Mouse (Mus musculus): Measurements from ENCODE around the gene Plau. TPM values are rescaled to one million over a fixed set of nuclear protein-coding genes. Genes with fewer than 3 reads are reported as not detected.

The Plau gene
- polyA plus RNA-seq, 1 experiment from 2014 or later: 0.83 TPM

GRCm38 (mm10) chr14:20804481-20804880 is 32.0 kb upstream of the Plau start:
- H3K4me2 ChIP-seq (ENCODE audit: low read depth, low read length): no peak overlapping the region
- H3K9ac ChIP-seq (replicated peaks): no peak overlapping the region
- ATAC-seq (no peak), DNase-seq (no peak)
- no peak overlapping the region for H3K4me3 ChIP-seq (ENCODE audit: low read depth, low read length)
- H3K27ac ChIP-seq (ENCODE audit: low read depth): no peak overlapping the region
- TF ChIP-seq EP300 (IDR thresholded peaks at IDR 0.05; ENCODE audit: low read depth) (no peak), CTCF (IDR thresholded peaks at IDR 0.05; ENCODE audit: low read depth) (no peak)
- H3K27me3 ChIP-seq (ENCODE audit: insufficient read depth, low read length): no peaks in the 10 kb centered on the region
- H3K4me1 ChIP-seq (ENCODE audit: insufficient read depth): no peaks in the 10 kb centered on the region
- H3K36me3 ChIP-seq (replicated peaks; ENCODE audit: insufficient read depth, low read length): no peaks in the 10 kb centered on the region
- no peaks in the 10 kb centered on the region for H3K9me3 ChIP-seq (ENCODE audit: low read length)
- 47% methylated on average over 5 of the region's 5 CpGs for WGBS (ENCODE audit: insufficient replicate concordance)

GRCm38 (mm10) chr14:20804964-20805672 is 31.3 kb upstream of the Plau start:
- Histone ChIP-seq H3K4me2 (ENCODE audit: low read depth, low read length) (no peak overlapping the region), H3K9ac (replicated peaks) (no peak overlapping the region), H3K36me3 (replicated peaks; ENCODE audit: insufficient read depth, low read length) (no peaks in the 10 kb centered on the region), H3K4me3 (ENCODE audit: low read depth, low read length) (no peak overlapping the region), H3K27me3 (ENCODE audit: insufficient read depth, low read length) (no peaks in the 10 kb centered on the region), H3K9me3 (ENCODE audit: low read length) (no peaks in the 10 kb centered on the region), H3K4me1 (ENCODE audit: insufficient read depth) (no peaks in the 10 kb centered on the region), H3K27ac (ENCODE audit: low read depth) (no peak overlapping the region)
- WGBS (ENCODE audit: insufficient replicate concordance): 70% methylated on average over 9 of the region's 9 CpGs
- no peak for DNase-seq
- no peak for ATAC-seq
- TF ChIP-seq EP300 (IDR thresholded peaks at IDR 0.05; ENCODE audit: low read depth): no peak
- TF ChIP-seq CTCF (IDR thresholded peaks at IDR 0.05; ENCODE audit: low read depth): no peak

- Histone ChIP-seq H3K9me3 (ENCODE audit: low read length) (no peaks in the 10 kb centered on the region), H3K27me3 (ENCODE audit: insufficient read depth, low read length) (no peaks in the 10 kb centered on the region), H3K4me2 (ENCODE audit: low read depth, low read length) (no peak overlapping the region), H3K9ac (replicated peaks) (no peak overlapping the region), H3K36me3 (replicated peaks; ENCODE audit: insufficient read depth, low read length) (no peaks in the 10 kb centered on the region), H3K4me3 (ENCODE audit: low read depth, low read length) (no peak overlapping the region), H3K27ac (ENCODE audit: low read depth) (no peak overlapping the region), H3K4me1 (ENCODE audit: insufficient read depth) (no peaks in the 10 kb centered on the region)
- DNase-seq (no peak), ATAC-seq (no peak)
- TF ChIP-seq CTCF (IDR thresholded peaks at IDR 0.05; ENCODE audit: low read depth) (no peak), EP300 (IDR thresholded peaks at IDR 0.05; ENCODE audit: low read depth) (no peak)
- WGBS (ENCODE audit: insufficient replicate concordance): 82% methylated on average over 14 of the region's 14 CpGs
These were observed 30.2 kb upstream of the Plau start for GRCm38 (mm10) chr14:20806116-20806840.

GRCm38 (mm10) chr14:20809349-20809748 is 27.1 kb upstream of the Plau start:
- Histone ChIP-seq H3K4me2 (ENCODE audit: low read depth, low read length) (no peak overlapping the region), H3K27me3 (ENCODE audit: insufficient read depth, low read length) (no peaks in the 10 kb centered on the region), H3K9ac (replicated peaks) (no peak overlapping the region), H3K36me3 (replicated peaks; ENCODE audit: insufficient read depth, low read length) (no peaks in the 10 kb centered on the region), H3K9me3 (ENCODE audit: low read length) (no peaks in the 10 kb centered on the region), H3K4me1 (ENCODE audit: insufficient read depth) (no peaks in the 10 kb centered on the region), H3K4me3 (ENCODE audit: low read depth, low read length) (no peak overlapping the region), H3K27ac (ENCODE audit: low read depth) (no peak overlapping the region)
- DNase-seq (no peak), ATAC-seq (no peak)
- no peak for TF ChIP-seq CTCF (IDR thresholded peaks at IDR 0.05; ENCODE audit: low read depth)
- no peak for TF ChIP-seq EP300 (IDR thresholded peaks at IDR 0.05; ENCODE audit: low read depth)
- 68% methylated on average over 4 of the region's 4 CpGs for WGBS (ENCODE audit: insufficient replicate concordance)

- no peak for ATAC-seq
These were observed 26.6 kb upstream of the Plau start for GRCm38 (mm10) chr14:20809820-20810219.

GRCm38 (mm10) chr14:20811236-20811635 is 25.2 kb upstream of the Plau start:
- H3K9me3 ChIP-seq (ENCODE audit: low read length): no peaks in the 10 kb centered on the region
- no peak overlapping the region for H3K4me2 ChIP-seq (ENCODE audit: low read depth, low read length)
- no peak overlapping the region for H3K9ac ChIP-seq (replicated peaks)
- H3K27ac ChIP-seq (ENCODE audit: low read depth): no peak overlapping the region
- DNase-seq (no peak), ATAC-seq (no peak)
- no peaks in the 10 kb centered on the region for H3K27me3 ChIP-seq (ENCODE audit: insufficient read depth, low read length)
- H3K36me3 ChIP-seq (replicated peaks; ENCODE audit: insufficient read depth, low read length): no peaks in the 10 kb centered on the region
- no peak overlapping the region for H3K4me3 ChIP-seq (ENCODE audit: low read depth, low read length)
- H3K4me1 ChIP-seq (ENCODE audit: insufficient read depth): no peaks in the 10 kb centered on the region
- WGBS (ENCODE audit: insufficient replicate concordance): 54% methylated on average over 8 of the region's 8 CpGs
- no peak for TF ChIP-seq EP300 (IDR thresholded peaks at IDR 0.05; ENCODE audit: low read depth)
- no peak for TF ChIP-seq CTCF (IDR thresholded peaks at IDR 0.05; ENCODE audit: low read depth)

More at GRCm38 (mm10) chr14:20809820-20810219, 26.6 kb upstream of the Plau start:
- no peak overlapping the region for H3K4me2 ChIP-seq (ENCODE audit: low read depth, low read length)
- no peak overlapping the region for H3K9ac ChIP-seq (replicated peaks)
- H3K27ac ChIP-seq (ENCODE audit: low read depth): no peak overlapping the region
- no peaks in the 10 kb centered on the region for H3K36me3 ChIP-seq (replicated peaks; ENCODE audit: insufficient read depth, low read length)
- TF ChIP-seq EP300 (IDR thresholded peaks at IDR 0.05; ENCODE audit: low read depth) (no peak), CTCF (IDR thresholded peaks at IDR 0.05; ENCODE audit: low read depth) (no peak)
- no peak for DNase-seq
- no peaks in the 10 kb centered on the region for H3K9me3 ChIP-seq (ENCODE audit: low read length)
- H3K4me3 ChIP-seq (ENCODE audit: low read depth, low read length): no peak overlapping the region
- H3K4me1 ChIP-seq (ENCODE audit: insufficient read depth): no peaks in the 10 kb centered on the region
- no peaks in the 10 kb centered on the region for H3K27me3 ChIP-seq (ENCODE audit: insufficient read depth, low read length)
